Mouse (Mus musculus) small intestine, adult 2 months (tissue): Measurements from ENCODE around the gene Hdac4. TPM values are rescaled to one million over a fixed set of nuclear protein-coding genes. Genes with fewer than 3 reads are reported as not detected.

Experiments used
- H3K27ac ChIP-seq: fragments of 200-500 bp; 2 replicates; pipeline ENCODE4 v1.5.1; 2012; ENCODE audit warnings: low read depth, low read length, control low read depth, inconsistent platforms; ENCODE audit not compliant: insufficient read depth
- H3K27me3 ChIP-seq: fragments of 200-500 bp; 2 replicates; pipeline ENCODE4 v1.6.1; 2012; ENCODE audit warnings: mild to moderate bottlenecking, moderate library complexity, low read length, inconsistent platforms; ENCODE audit not compliant: control insufficient read depth, insufficient read depth
- H3K36me3 ChIP-seq: fragments of 200-500 bp; 2 replicates; pipeline ENCODE4 v1.6.1; 2012; ENCODE audit warnings: mild to moderate bottlenecking, low read length, control low read depth, inconsistent platforms; ENCODE audit not compliant: control insufficient read depth, insufficient read depth
- H3K4me1 ChIP-seq: fragments of 200-500 bp; 2 replicates; pipeline ENCODE4 v1.6.1; 2012; ENCODE audit warnings: low read length, inconsistent platforms, mixed read lengths; ENCODE audit not compliant: control insufficient read depth, insufficient read depth, insufficient read length
- H3K4me3 ChIP-seq: fragments of 200-500 bp; 2 replicates; pipeline ENCODE4 v1.5.1; 2012; ENCODE audit warnings: low read depth, mild to moderate bottlenecking, control low read depth, inconsistent platforms, low read length, moderate library complexity
- CTCF ChIP-seq: fragments of 200-500 bp; IDR thresholded peaks from 2 replicates; pipeline ENCODE4 v1.5.1; 2012; ENCODE audit warnings: low read depth, mild to moderate bottlenecking, control low read depth, inconsistent platforms, low read length, moderate library complexity, mixed read lengths; ENCODE audit not compliant: insufficient replicate concordance, insufficient read length; ENCODE audit errors: extremely low read depth
- POLR2A ChIP-seq: fragments of 200-500 bp; IDR thresholded peaks from 2 replicates; pipeline ENCODE4 v1.6.1; 2012; ENCODE audit warnings: low read depth, mild to moderate bottlenecking, control low read depth, inconsistent platforms, low read length, moderate library complexity
- WGBS: fragments of 180-500 bp; shearing (Covaris S2); methylation state at CpG from one replicate; pipeline ENCODE4 v1.1.7; 2018; 5-methylcytosine and 5-hydroxymethylcytosine counted together
- polyA plus RNA-seq: library from polyadenylated mRNA; depleted of rRNA; stranded (reverse); fragments of >200 nt; gene quantifications from 2 replicates; pipeline ENCODE4 v1.2.3, GENCODE M21; 2012

Hdac4 gene
- polyA plus RNA-seq, 1 experiment, result 21.0 TPM

DNA sequence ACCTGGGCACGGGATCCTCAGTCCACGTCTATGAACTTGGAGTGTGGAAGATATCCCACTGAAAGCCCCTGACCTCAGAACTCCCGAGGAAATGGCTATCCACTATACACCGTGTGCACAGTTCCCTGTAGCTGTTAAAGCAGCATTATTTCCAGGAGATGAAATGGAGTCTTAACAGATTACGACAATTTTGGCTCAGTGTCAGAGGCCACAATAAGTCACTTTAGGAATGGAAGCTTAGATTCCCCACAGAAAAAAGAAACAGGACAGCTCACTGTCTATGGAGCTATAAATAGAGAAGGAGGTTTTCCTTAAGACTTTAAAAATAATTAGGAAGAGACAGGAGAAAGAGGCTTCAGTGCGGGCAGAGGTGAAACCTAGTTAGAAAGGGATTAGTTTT, 120.2 kb downstream of the Hdac4 start:
- WGBS, result 71% methylated on average over 6 of the region's 6 CpGs
- H3K27ac ChIP-seq, result no peak overlapping the region
- no peaks in the 10 kb centered on the region for H3K36me3 ChIP-seq
- H3K4me1 ChIP-seq, result peaks cover 2% of the 10 kb centered on the region; the same call in 1 of the 2 replicates
- TF ChIP-seq CTCF (no peak), POLR2A (no peak)
- no peak overlapping the region for H3K4me3 ChIP-seq
- no peaks in the 10 kb centered on the region for H3K27me3 ChIP-seq

DNA sequence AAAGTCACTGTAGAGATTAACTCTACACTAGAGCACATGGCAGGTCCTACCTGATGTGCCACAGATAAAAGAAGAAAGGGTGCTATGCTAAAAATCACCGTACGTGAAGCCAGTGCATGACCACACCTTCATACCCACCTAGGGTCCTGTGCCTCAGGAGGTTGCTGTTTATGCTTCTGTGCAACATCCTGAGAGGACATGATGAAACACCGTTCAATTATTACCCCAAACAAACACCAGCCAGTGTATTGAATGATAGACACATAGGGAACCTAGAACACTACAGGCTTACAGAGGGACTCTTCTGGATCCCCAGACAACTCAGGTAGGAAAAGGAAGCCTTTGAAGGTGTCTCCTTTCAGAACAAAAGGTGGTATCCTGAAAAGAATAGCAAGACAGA, 120.8 kb downstream of the Hdac4 start:
- Histone ChIP-seq H3K4me1 (peaks cover 2% of the 10 kb centered on the region; the same call in 1 of the 2 replicates), H3K27ac (no peak overlapping the region), H3K27me3 (no peaks in the 10 kb centered on the region), H3K4me3 (no peak overlapping the region), H3K36me3 (no peaks in the 10 kb centered on the region)
- 90% methylated on average over 3 of the region's 3 CpGs for WGBS
- TF ChIP-seq CTCF, result no peak
- TF ChIP-seq POLR2A, result no peak

DNA sequence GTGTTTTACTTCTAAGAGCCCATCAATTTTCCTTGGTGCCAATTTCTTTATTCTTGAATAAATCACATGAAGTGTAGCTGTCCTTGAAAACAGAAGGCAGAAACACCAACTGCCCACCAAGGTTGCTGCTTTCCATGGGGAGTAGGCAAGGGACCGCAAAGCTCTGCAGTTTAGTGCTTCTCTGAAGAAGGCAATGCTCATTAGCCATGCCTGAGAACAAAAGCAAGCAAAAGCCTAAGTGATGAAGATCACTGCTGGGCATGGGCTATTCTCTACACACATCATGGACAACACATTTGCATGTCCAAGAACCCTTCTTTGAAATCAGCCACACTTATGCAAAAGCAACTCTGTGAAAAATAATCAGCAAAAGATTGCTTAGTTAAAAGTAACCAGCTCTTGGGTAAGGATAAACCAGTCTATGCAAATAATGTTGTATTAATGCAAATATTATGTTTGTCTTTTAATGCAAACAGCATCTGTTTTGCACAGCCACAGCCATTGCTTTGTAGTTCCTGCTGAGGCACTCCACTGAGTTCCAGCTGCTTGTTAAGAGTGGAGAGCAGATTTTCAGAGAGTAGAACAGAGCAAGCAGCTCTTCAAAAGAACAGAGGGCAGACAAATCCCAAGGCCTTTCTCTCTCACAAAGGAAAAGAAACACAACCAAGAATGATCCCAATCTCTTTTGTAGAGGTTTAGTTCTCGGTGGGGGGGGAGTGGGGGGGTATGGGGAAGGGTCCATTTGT, 125.4 kb downstream of the Hdac4 start:
- Histone ChIP-seq H3K27ac (no peak overlapping the region), H3K4me3 (no peak overlapping the region), H3K4me1 (no peaks in the 10 kb centered on the region), H3K36me3 (no peaks in the 10 kb centered on the region), H3K27me3 (no peaks in the 10 kb centered on the region)
- TF ChIP-seq POLR2A (no peak), CTCF (no peak)
- WGBS, result 85% methylated on average over 2 of the region's 2 CpGs

DNA sequence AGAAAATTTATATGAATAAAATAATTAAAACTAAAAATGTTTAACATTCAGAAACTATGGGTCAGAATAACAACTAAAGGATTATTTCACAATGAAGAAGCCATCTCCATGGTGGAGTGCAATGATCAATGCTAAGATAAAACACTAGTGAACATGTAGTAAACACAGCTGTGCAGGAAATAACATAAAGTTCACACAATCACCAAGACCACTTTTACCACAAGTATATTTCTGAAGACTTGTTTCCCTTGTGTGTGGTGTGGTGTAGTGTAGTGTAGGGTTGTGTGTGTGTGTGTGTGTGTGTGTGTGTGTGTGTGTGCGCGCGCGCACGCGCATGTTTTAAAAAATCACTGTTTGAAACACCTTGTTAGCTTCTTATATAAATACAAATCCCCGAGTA, 126.0 kb downstream of the Hdac4 start:
- no peak for TF ChIP-seq CTCF
- TF ChIP-seq POLR2A, result no peak
- peaks cover 1% of the 10 kb centered on the region; the same call in 1 of the 2 replicates for H3K4me1 ChIP-seq
- H3K27ac ChIP-seq, result no peak overlapping the region
- 94% methylated on average over 7 of the region's 7 CpGs for WGBS
- no peaks in the 10 kb centered on the region for H3K36me3 ChIP-seq
- H3K27me3 ChIP-seq, result no peaks in the 10 kb centered on the region
- no peak overlapping the region for H3K4me3 ChIP-seq

DNA sequence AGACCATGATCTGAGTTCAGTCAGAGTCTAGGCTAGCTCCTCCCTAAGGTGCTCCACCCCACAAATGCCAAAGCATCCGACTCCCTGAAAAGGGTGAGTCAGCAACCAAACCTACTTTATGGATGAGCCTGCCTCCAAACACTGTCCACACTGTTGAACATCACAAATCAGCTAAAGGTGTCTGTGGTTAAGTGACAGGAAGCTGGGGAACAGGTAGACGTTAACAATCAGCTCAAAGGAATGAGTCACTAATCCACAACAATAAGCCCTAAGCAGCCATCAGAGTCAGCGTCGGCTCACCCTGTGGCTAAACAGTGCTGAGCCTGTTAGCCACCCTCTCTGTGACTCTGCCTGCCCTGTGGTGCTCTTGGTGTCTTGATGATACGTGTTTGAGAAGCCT, 131.2 kb downstream of the Hdac4 start:
- 62% methylated on average over 5 of the region's 5 CpGs for WGBS

GRCm38 (mm10) chr1:92063271-92063670, 132.2 kb downstream of the Hdac4 start:
- no peak overlapping the region for H3K27ac ChIP-seq
- H3K27me3 ChIP-seq, result no peaks in the 10 kb centered on the region
- no peak for TF ChIP-seq CTCF
- no peak for TF ChIP-seq POLR2A
- WGBS, result 97% methylated on average over 3 of the region's 3 CpGs
- H3K4me3 ChIP-seq, result no peak overlapping the region
- peaks cover 2% of the 10 kb centered on the region; the same call in 1 of the 2 replicates for H3K36me3 ChIP-seq
- H3K4me1 ChIP-seq, result peaks cover 3% of the 10 kb centered on the region; the same call in 1 of the 2 replicates

More for the DNA sequence above, 131.2 kb downstream of the Hdac4 start:
- Histone ChIP-seq H3K36me3 (no peaks in the 10 kb centered on the region), H3K4me1 (peaks cover 3% of the 10 kb centered on the region; the same call in 1 of the 2 replicates), H3K4me3 (no peak overlapping the region), H3K27ac (no peak overlapping the region), H3K27me3 (no peaks in the 10 kb centered on the region)
- TF ChIP-seq POLR2A (no peak), CTCF (no peak)

- H3K27ac ChIP-seq, result no peak overlapping the region
- 89% methylated on average over 8 of the region's 8 CpGs for WGBS
- H3K4me1 ChIP-seq, result peaks cover 3% of the 10 kb centered on the region; the same call in 1 of the 2 replicates
- H3K36me3 ChIP-seq, result peaks cover 3% of the 10 kb centered on the region; the same call in 1 of the 2 replicates
- H3K4me3 ChIP-seq, result no peak overlapping the region
- TF ChIP-seq CTCF, result no peak
- no peak for TF ChIP-seq POLR2A
- no peaks in the 10 kb centered on the region for H3K27me3 ChIP-seq
Observed at GRCm38 (mm10) chr1:92061198-92062073, 134.1 kb downstream of the Hdac4 start.
